Mouse (Mus musculus): ENCODE measurements around the gene Olfr1051.
"Not testable (repeated sequence)": the region's sequence is repeated elsewhere in the genome, so short reads cannot be mapped to it uniquely, and the experiment has no call there.

The Olfr1051 gene

DNA sequence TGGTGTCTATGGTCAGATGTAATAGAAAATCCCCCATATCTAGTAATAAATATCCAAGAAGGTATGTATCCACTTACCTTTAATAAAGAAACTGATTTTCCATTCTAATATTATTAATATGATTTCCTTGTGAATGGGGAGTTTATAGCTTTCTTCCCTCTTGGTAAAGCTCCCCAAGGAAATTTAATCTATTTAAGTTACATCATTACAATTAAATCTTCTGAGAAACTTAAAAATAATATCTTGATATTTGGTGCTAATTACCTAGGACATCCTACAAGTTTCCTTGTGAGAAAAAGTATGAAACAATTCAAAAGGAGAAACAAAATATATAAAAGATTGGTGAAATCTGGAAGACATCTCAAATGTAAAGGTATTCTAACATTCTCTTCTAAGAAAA is at the start of gene Olfr1051:
Gene Olfr1051, minus strand, starts transcription at position 101 of the 400 bp plus-strand sequence.
- not testable (repeated sequence) for DNase-seq

DNA sequence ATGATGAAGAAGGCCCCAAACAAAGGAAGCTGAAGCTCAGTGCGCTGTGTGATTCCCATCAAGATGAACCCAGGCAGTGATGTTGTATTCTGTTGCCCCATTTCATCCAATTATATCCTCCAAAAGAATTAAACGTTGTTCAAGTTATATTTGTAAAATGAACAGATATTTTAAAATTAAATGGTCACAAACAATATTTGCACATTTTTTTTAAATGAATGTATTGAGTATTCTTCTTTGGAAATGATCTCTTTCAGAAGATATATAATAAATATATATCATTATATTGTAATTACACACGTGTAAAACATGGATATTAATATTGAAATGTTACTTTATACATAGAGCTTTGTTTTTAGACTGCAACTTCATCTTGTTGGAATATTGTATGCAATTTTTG is 36.3 kb upstream of the Olfr1051 start, which contains the start of gene Olfr1053:
Gene Olfr1053, minus strand, starts transcription at position 101 of the 400 bp plus-strand sequence.
- DNase-seq, result no peak

DNA sequence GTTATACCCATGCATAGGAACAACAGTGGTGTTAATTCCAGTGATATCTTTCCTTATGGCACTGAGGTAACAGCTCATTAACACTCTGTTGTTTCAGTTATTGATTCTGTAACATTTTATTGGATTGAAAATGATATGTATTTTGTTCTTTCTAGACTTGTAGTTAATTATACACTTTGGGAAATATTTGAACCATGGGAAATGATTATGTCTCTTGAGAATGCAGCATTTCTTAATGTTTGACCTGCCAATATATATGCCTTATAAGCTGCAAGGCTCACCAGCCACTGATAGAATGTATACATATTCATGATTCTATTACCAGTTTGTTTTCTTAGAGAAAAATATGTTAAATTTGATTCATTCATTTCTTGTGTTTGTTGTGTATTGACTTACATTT is 13.3 kb upstream of the Olfr1051 start, which contains the start of gene Olfr1052:
Gene Olfr1052, plus strand, starts transcription at position 301 of the 400 bp plus-strand sequence.
- no peak for DNase-seq

DNA sequence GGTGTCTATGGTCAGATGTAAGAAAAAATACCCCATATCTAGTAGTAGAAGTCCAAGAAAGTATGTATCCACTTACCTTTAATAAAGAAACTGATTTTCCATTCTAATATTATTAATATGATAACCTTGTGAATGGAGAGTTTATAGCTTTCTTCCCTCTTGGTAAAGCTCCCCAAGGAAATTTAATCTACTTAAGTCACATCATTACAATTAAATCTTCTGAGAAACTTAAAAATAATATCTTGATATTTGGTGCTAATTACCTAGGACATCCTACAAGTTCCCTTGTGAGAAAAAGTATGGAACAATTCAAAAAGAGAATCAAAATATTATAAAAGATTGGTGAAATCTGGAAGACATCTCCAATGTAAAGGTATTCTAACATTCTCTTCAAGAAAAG is 20.7 kb downstream of the Olfr1051 start, which contains the start of gene Olfr1049:
Gene Olfr1049, minus strand, starts transcription at position 101 of the 400 bp plus-strand sequence.
- DNase-seq, result not testable (repeated sequence)

DNA sequence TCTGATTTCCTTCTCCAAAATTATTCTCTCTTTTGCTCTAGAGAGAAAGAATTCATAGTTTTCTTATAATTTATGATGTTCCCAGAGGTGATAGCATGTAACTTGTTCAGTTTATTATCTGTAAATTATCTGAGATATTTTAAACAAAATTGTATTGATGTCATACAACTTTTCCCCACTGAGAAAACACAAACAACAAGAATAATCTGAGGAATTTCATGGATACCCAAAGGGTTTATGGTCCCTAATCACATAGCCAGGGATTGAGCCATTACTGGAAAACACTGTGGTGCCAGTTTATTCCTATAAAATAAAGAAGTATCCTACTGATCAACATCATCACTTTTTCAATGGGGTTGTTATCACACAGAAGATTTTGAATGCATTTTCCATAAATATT is 38.7 kb downstream of the Olfr1051 start, which contains the start of gene Olfr1048:
Gene Olfr1048, minus strand, starts transcription at position 101 of the 400 bp plus-strand sequence.
- DNase-seq, result no peak

DNA sequence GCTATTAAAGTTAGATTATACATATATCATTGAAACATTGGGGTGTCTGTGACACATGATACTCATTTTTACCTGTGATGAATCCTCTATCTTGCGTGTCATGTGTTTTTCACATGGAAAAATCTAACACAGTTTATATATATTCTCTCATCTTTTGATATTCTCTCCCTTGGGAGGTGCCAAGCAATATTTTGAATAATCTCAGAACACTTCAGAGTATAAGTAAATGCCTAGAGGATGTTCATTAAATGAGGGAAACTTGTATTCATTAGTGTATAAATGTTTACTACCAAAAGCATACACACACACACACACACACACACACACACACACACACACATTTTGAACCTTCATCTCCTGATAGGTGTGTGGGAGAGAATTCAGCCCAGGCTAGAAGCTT is 47.6 kb downstream of the Olfr1051 start, which contains the start of gene Olfr1047:
Gene Olfr1047, minus strand, starts transcription at position 101 of the 400 bp plus-strand sequence.
- no peak for DNase-seq
